Mouse (Mus musculus) liver, embryonic 13.5 days (tissue): ENCODE results near the gene Lrrc46. TPM values are rescaled to one million over a fixed set of nuclear protein-coding genes. Genes with fewer than 3 reads are reported as not detected.

ENCODE experiments used
- ATAC-seq: fragments of 200-750 bp; cut with Nextera tagmentation; 2 replicates; pipeline ENCODE4 v1.8.0; 2017; ENCODE audit warnings: low read depth, mild to moderate bottlenecking, moderate number of reproducible peaks, moderate library complexity
- DNase-seq: peaks from one replicate; pipeline ENCODE4 v3.0.0; 2022
- H3K27ac ChIP-seq: fragments of 300-500 bp; sonication (generic); 2 replicates; pipeline ENCODE4 v1.5.1; 2015; ENCODE audit warnings: moderate library complexity, mild to moderate bottlenecking, inconsistent platforms
- H3K27me3 ChIP-seq: fragments of 300-500 bp; sonication (generic); 2 replicates; pipeline ENCODE4 v1.6.1; 2015; ENCODE audit warnings: mild to moderate bottlenecking, inconsistent platforms
- H3K36me3 ChIP-seq: fragments of 300-500 bp; sonication (generic); 2 replicates; pipeline ENCODE4 v1.6.1; 2015; ENCODE audit warnings: mild to moderate bottlenecking, inconsistent platforms
- H3K4me1 ChIP-seq: fragments of 300-500 bp; sonication (generic); replicated peaks from 2 replicates; pipeline ENCODE4 v1.6.1; 2015; ENCODE audit warnings: inconsistent platforms
- H3K4me2 ChIP-seq: fragments of 300-500 bp; sonication (generic); 2 replicates; pipeline ENCODE4 v1.6.1; 2015; ENCODE audit warnings: inconsistent platforms, mild to moderate bottlenecking, moderate library complexity
- H3K4me3 ChIP-seq: fragments of 300-500 bp; sonication (generic); replicated peaks from 2 replicates; pipeline ENCODE4 v1.5.1; 2015; ENCODE audit warnings: mild to moderate bottlenecking, inconsistent platforms
- H3K9ac ChIP-seq: fragments of 300-500 bp; sonication (generic); 2 replicates; pipeline ENCODE4 v1.6.1; 2015; ENCODE audit warnings: mild to moderate bottlenecking, inconsistent platforms
- H3K9me3 ChIP-seq: fragments of 300-500 bp; sonication (generic); replicated peaks from 2 replicates; pipeline ENCODE4 v1.6.1; 2016; ENCODE audit warnings: inconsistent platforms
- WGBS: fragments of 180-500 bp; shearing (Covaris S2); methylation state at CpG from one replicate; pipeline ENCODE4 v1.1.7; 2015; ENCODE audit not compliant: insufficient replicate concordance; 5-methylcytosine and 5-hydroxymethylcytosine counted together
- polyA plus RNA-seq: library from polyadenylated mRNA; unstranded; fragments of >200 nt; fragmentation: Nextera tagmentation; extraction: Ambion mirVana; gene quantifications from 2 replicates; pipeline ENCODE4 v1.2.1, GENCODE M21; 2015

Lrrc46 gene
- polyA plus RNA-seq, result 0.29 and 0.38 TPM in 2 replicates

- H3K27me3 ChIP-seq, result no peaks in the 10 kb centered on the region
- H3K36me3 ChIP-seq, result peaks cover 20% of the 10 kb centered on the region
- peak within 1 kb of the TSS; percentile 92 for H3K4me2 ChIP-seq
- H3K4me1 ChIP-seq, result peaks cover 22% of the 10 kb centered on the region
- WGBS, result under 1% methylated on average over 48 of the region's 48 CpGs
- H3K9me3 ChIP-seq, result no peaks in the 10 kb centered on the region
- peak within 1 kb of the TSS; percentile 87 for H3K9ac ChIP-seq
- peak within 1 kb of the TSS; percentile 85 for H3K4me3 ChIP-seq
- ATAC-seq, result peak; percentile 90
- DNase-seq, result peak; percentile 88
- H3K27ac ChIP-seq, result peak within 1 kb of the TSS; percentile 79
Observed at GRCm38 (mm10) chr11:97041022-97041899, at the start of gene Lrrc46, which contains the start of gene Mrpl10. Gene Lrrc46 (minus strand): TSS chr11:97041407. Gene Mrpl10 (plus strand): TSS chr11:97041560.

DNA sequence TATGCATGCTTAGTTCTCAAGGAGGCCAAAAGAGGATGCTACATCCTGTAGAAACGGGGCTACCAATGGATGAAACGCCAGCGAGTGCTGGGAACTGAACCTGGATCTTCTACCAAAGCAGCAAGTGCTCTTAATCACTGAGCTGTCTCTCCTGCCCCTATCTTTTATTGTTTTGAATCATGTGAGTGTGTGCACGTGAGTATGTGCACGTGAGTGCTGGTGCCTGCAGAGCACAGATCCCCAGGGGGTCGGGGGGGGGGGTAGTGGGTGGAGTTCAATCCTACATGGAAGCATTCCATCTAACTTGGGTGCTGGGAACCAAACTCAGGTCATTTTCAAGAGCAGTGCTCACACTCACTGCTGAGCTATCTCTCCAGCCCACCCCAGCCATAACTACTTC lies 45.2 kb upstream of the Lrrc46 start:
- Histone ChIP-seq H3K4me1 (no peaks in the 10 kb centered on the region), H3K27ac (no peak overlapping the region), H3K36me3 (no peaks in the 10 kb centered on the region), H3K4me3 (no peak overlapping the region), H3K9me3 (0 out of 2 replicates have a peak, but pooled peaks cover 5% of the 10 kb centered on the region), H3K4me2 (no peak overlapping the region), H3K9ac (no peak overlapping the region), H3K27me3 (peaks cover 35% of the 10 kb centered on the region)
- no peak for DNase-seq
- no peak for ATAC-seq
- WGBS, result 53% methylated on average over 6 of the region's 6 CpGs

GRCm38 (mm10) chr11:97084821-97085505 lies 43.8 kb upstream of the Lrrc46 start:
- 70% methylated on average over 15 of the region's 15 CpGs for WGBS
- Histone ChIP-seq H3K4me2 (no peak overlapping the region), H3K9me3 (0 out of 2 replicates have a peak, but pooled peaks cover 5% of the 10 kb centered on the region), H3K36me3 (no peaks in the 10 kb centered on the region), H3K4me3 (no peak overlapping the region), H3K27me3 (peaks cover 29% of the 10 kb centered on the region), H3K4me1 (no peaks in the 10 kb centered on the region), H3K9ac (no peak overlapping the region), H3K27ac (no peak overlapping the region)
- no peak for ATAC-seq
- DNase-seq, result no peak

GRCm38 (mm10) chr11:97083401-97084140 lies 42.4 kb upstream of the Lrrc46 start:
- Histone ChIP-seq H3K27ac (no peak overlapping the region), H3K4me1 (no peaks in the 10 kb centered on the region), H3K4me2 (no peak overlapping the region), H3K27me3 (peaks cover 29% of the 10 kb centered on the region), H3K4me3 (no peak overlapping the region), H3K36me3 (no peaks in the 10 kb centered on the region), H3K9ac (no peak overlapping the region), H3K9me3 (0 out of 2 replicates have a peak, but pooled peaks cover 1% of the 10 kb centered on the region)
- DNase-seq (no peak), ATAC-seq (no peak)
- WGBS, result 20% methylated on average over 22 of the region's 22 CpGs

DNA sequence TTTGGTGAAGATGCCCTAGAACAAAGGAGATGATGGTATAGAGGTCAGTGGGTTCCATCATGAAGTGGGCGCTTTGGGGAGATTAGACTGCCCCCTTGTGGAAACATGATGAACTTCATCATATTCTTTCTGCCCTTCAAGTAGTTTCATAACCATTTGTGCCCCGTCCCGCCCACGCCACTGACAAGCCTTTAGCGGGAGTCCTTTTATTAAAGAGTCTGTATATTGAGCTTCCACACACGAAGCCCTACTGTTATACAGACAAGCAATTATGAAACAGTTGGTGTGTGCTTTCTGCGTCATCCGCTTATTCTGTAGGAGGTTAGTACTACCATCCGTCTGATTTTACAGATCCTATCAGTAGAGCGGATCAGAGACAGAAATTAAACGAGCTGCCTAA lies 41.8 kb upstream of the Lrrc46 start:
- no peak overlapping the region for H3K4me3 ChIP-seq
- WGBS, result 32% methylated on average over 11 of the region's 11 CpGs
- H3K9ac ChIP-seq, result no peak overlapping the region
- DNase-seq (peak; percentile 10), ATAC-seq (no peak)
- no peaks in the 10 kb centered on the region for H3K9me3 ChIP-seq
- peaks cover 29% of the 10 kb centered on the region for H3K27me3 ChIP-seq
- no peak overlapping the region for H3K4me2 ChIP-seq
- no peaks in the 10 kb centered on the region for H3K36me3 ChIP-seq
- H3K27ac ChIP-seq, result no peak overlapping the region
- no peaks in the 10 kb centered on the region for H3K4me1 ChIP-seq

DNA sequence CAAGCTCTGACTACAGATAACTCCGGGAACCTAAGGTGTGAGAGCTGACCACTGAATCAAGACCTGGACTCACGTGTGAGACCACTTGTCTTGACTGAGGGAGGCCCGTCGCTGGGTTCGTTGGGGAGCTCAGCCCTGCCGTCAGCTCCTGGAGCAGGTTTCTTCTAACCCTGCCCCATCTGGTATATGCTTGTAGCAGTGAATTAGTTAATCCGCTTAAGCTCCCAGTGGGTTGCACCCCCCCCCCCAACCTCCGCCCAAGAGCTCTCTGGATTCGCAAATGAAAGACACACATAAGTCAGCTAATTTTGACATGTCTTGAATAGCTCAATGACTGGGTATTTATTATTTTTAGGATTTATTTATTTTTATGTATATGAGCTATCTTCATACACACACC lies 39.1 kb upstream of the Lrrc46 start:
- DNase-seq (no peak), ATAC-seq (no peak)
- H3K9ac ChIP-seq, result no peak overlapping the region
- peaks cover 29% of the 10 kb centered on the region for H3K27me3 ChIP-seq
- H3K4me1 ChIP-seq, result no peaks in the 10 kb centered on the region
- no peaks in the 10 kb centered on the region for H3K9me3 ChIP-seq
- no peaks in the 10 kb centered on the region for H3K36me3 ChIP-seq
- H3K27ac ChIP-seq, result no peak overlapping the region
- WGBS, result 28% methylated on average over 9 of the region's 9 CpGs
- no peak overlapping the region for H3K4me2 ChIP-seq
- no peak overlapping the region for H3K4me3 ChIP-seq

DNA sequence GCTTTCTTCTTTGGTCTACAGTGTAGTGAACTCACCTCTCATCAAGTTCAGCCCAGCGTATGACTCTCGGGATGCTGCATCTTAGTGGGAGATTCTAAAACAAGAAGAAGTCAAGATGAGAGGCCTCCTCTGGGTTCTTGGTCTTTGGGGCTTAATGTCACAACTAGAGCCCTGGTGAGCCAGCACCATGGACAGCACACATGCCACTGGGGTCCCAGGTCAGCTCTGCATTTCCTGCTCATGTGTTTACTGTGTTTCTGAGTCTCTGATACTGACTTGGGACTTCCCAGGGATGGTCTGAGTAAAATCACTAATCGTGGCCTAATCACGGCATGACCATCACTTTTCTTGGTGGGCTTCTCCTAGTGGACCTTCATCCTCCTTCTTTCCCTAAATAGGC lies 37.5 kb upstream of the Lrrc46 start:
- H3K4me3 ChIP-seq, result no peak overlapping the region
- no peaks in the 10 kb centered on the region for H3K9me3 ChIP-seq
- H3K9ac ChIP-seq, result no peak overlapping the region
- H3K36me3 ChIP-seq, result no peaks in the 10 kb centered on the region
- H3K27ac ChIP-seq, result no peak overlapping the region
- H3K4me1 ChIP-seq, result no peaks in the 10 kb centered on the region
- DNase-seq, result no peak
- WGBS, result 41% methylated on average over 4 of the region's 4 CpGs
- ATAC-seq, result no peak
- H3K27me3 ChIP-seq, result peaks cover 15% of the 10 kb centered on the region
- no peak overlapping the region for H3K4me2 ChIP-seq

- DNase-seq, result no peak
- Histone ChIP-seq H3K9me3 (no peaks in the 10 kb centered on the region), H3K9ac (no peak overlapping the region), H3K27me3 (no peaks in the 10 kb centered on the region), H3K36me3 (no peaks in the 10 kb centered on the region), H3K4me1 (no peaks in the 10 kb centered on the region), H3K4me2 (no peak overlapping the region), H3K27ac (no peak overlapping the region), H3K4me3 (no peak overlapping the region)
- ATAC-seq, result no peak
- WGBS, result 58% methylated on average over 8 of the region's 8 CpGs
Observed at GRCm38 (mm10) chr11:97074235-97074634, 33.0 kb upstream of the Lrrc46 start.

DNA sequence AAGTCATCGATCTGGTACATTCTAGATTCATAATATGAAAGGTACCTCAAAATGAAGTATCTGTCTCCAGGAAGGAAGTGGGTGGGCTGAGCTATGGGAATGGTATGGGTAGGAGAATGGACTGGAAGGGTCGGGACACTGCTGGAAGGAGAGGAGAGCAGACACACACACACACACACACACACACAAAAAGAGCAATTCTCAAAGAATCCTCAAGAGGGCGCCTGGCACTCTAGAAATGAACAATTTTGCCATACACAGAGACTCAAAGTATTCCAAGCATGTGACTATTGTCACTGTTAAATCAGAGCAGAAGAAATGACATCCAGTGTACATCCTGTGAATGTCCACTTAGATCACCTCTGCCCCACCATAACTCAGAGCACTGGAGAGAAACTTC lies 31.3 kb upstream of the Lrrc46 start:
- Histone ChIP-seq H3K4me2 (no peak overlapping the region), H3K27ac (no peak overlapping the region), H3K4me3 (no peak overlapping the region), H3K9me3 (no peaks in the 10 kb centered on the region), H3K36me3 (peaks cover 4% of the 10 kb centered on the region; the same call in 1 of the 2 replicates), H3K9ac (no peak overlapping the region), H3K4me1 (no peaks in the 10 kb centered on the region), H3K27me3 (no peaks in the 10 kb centered on the region)
- no peak for DNase-seq
- no peak for ATAC-seq
- WGBS, result 25% methylated on average over 3 of the region's 3 CpGs

GRCm38 (mm10) chr11:97071129-97071528 lies 29.9 kb upstream of the Lrrc46 start:
- Histone ChIP-seq H3K4me3 (no peak overlapping the region), H3K36me3 (peaks cover 10% of the 10 kb centered on the region), H3K27me3 (no peaks in the 10 kb centered on the region), H3K4me1 (no peaks in the 10 kb centered on the region), H3K9ac (no peak overlapping the region), H3K9me3 (no peaks in the 10 kb centered on the region), H3K27ac (no peak overlapping the region), H3K4me2 (no peak overlapping the region)
- DNase-seq (no peak), ATAC-seq (no peak)
- 53% methylated on average over 1 of the region's 1 CpGs for WGBS

DNA sequence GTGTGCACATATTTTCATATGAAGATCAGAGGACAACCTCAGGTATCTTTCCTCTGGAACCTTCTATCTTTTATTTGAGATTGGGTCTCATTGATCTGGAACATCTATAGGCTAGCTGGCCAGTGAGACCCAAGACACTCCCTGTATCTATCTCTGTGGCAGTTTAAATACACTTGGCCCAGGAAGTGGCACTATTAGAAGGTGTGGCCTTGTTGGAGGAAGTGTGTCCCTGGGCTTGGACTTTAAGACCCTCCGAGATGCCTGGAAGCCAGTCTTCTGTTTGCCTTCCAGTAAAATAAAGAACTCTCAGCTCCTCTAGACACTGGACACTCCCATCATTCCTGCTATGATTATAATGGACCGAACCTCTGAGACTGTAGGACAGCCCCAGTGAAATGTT lies 28.6 kb upstream of the Lrrc46 start:
- H3K4me3 ChIP-seq, result no peak overlapping the region
- H3K9ac ChIP-seq, result no peak overlapping the region
- peaks cover 10% of the 10 kb centered on the region for H3K36me3 ChIP-seq
- H3K27ac ChIP-seq, result no peak overlapping the region
- DNase-seq (no peak), ATAC-seq (no peak)
- 69% methylated on average over 2 of the region's 2 CpGs for WGBS
- no peak overlapping the region for H3K4me2 ChIP-seq
- no peaks in the 10 kb centered on the region for H3K9me3 ChIP-seq
- no peaks in the 10 kb centered on the region for H3K27me3 ChIP-seq
- H3K4me1 ChIP-seq, result no peaks in the 10 kb centered on the region
